Mouse (Mus musculus) spleen, adult 2 months (tissue): ENCODE measurements around the gene Camta1.

Experiments
- CTCF ChIP-seq: fragments of 200-500 bp; IDR thresholded peaks from 2 replicates; pipeline ENCODE4 v1.5.1; 2011; ENCODE audit warnings: mild to moderate bottlenecking, inconsistent platforms; ENCODE audit not compliant: insufficient read depth, insufficient read length, insufficient replicate concordance; ENCODE audit errors: extremely low read depth
- POLR2A ChIP-seq: fragments of 200-500 bp; IDR thresholded peaks from 2 replicates; pipeline ENCODE4 v1.6.1; 2011; ENCODE audit warnings: low read depth, low read length, inconsistent platforms

DNA sequence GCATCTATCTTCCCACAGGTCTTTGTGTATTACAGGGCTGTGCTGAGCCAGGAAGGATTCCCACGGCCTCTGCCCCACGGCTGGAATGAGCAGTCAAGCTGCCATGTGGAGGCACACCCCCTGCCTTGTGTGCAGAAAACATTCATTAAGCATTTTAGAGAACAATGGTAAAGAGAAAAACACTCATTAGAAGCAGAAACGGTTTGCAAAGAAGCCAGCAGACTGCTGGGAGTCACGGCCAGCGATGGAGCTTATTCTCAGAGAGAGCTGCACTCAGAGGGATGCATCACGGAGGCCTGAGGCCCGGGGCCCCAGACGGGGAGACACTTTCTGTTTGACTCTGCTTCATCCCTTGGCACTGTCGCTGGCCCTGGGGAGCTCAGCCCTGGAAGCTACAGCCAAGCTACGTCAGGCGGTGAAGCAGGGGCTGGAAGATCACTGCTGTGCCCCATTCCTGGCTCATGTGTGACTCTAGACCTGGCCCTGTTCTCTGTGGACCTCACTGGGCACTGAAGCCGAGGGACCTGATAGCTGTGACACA, 575.7 kb downstream of the Camta1 start:
- no peak for TF ChIP-seq CTCF
- TF ChIP-seq POLR2A, result no peak
